Mouse (Mus musculus) CH12.LX (cell line): Measurements from ENCODE around the gene Evi2a. TPM values are rescaled to one million over a fixed set of nuclear protein-coding genes. Genes with fewer than 3 reads are reported as not detected.

Experiments
- DNase-seq: peaks from one replicate; pipeline ENCODE4 v3.0.0-alpha.2; 2013; ENCODE audit errors: extremely low read depth
- H3K27ac ChIP-seq: 2 replicates; pipeline ENCODE4 v1.5.1; 2012; ENCODE audit warnings: low read depth, mild to moderate bottlenecking, control low read depth, moderate library complexity; ENCODE audit not compliant: insufficient read depth
- H3K27me3 ChIP-seq: replicated peaks from 2 replicates; pipeline ENCODE3; 2012; ENCODE audit warnings: inconsistent platforms
- H3K36me3 ChIP-seq, 2 experiments: replicated peaks in 1 of 2; 2 replicates each; pipeline versions ENCODE3 to v1.6.1; 2012; ENCODE audit warnings: inconsistent platforms in 1 of 2, low read length in 1 of 2, mild to moderate bottlenecking in 1 of 2, mixed read lengths in 1 of 2, moderate library complexity in 1 of 2; ENCODE audit not compliant: control insufficient read depth in 1 of 2, insufficient read depth in 1 of 2
- H3K4me1 ChIP-seq, 2 experiments: 2 replicates each; pipeline ENCODE4 v1.6.1; 2012; ENCODE audit warnings: inconsistent platforms in 1 of 2, moderate library complexity in 1 of 2; ENCODE audit not compliant: insufficient read depth in 2 of 2, control insufficient read depth in 1 of 2
- H3K4me2 ChIP-seq: 2 replicates; pipeline ENCODE4 v1.6.1; 2012; ENCODE audit warnings: low read depth, mild to moderate bottlenecking, control low read depth; ENCODE audit not compliant: poor library complexity, insufficient read depth, severe bottlenecking
- H3K4me3 ChIP-seq, 3 experiments: fragments of 150-350 bp in 1 of 3; sonication (generic) in 1 of 3; replicated peaks in 1 of 3; 2 replicates each; pipeline versions ENCODE3 to v1.5.1; 2011 to 2012; ENCODE audit warnings: low read depth in 2 of 3, low read length in 2 of 3, mild to moderate bottlenecking in 2 of 3, moderate library complexity in 2 of 3, control low read depth in 1 of 3, improper control_type of control experiment in 1 of 3, inconsistent platforms in 1 of 3, mixed read lengths in 1 of 3; ENCODE audit not compliant: poor library complexity in 1 of 3
- H3K79me2 ChIP-seq: replicated peaks from 2 replicates; pipeline ENCODE4 v1.6.1; 2012; ENCODE audit warnings: mild to moderate bottlenecking, moderate library complexity; ENCODE audit not compliant: control insufficient read depth, poor library complexity, insufficient read depth, severe bottlenecking; ENCODE audit errors: extremely low read depth
- H3K9ac ChIP-seq: 2 replicates; pipeline ENCODE4 v1.6.1; 2012; ENCODE audit warnings: low read depth, mild to moderate bottlenecking, control low read depth, moderate library complexity; ENCODE audit not compliant: insufficient read depth
- H3K9me3 ChIP-seq: replicated peaks from 2 replicates; pipeline ENCODE3; 2012; ENCODE audit warnings: low read length, inconsistent platforms, mixed read lengths
- BHLHE40 ChIP-seq: IDR thresholded peaks from 2 replicates; pipeline ENCODE4 v1.6.1; 2011; ENCODE audit warnings: mild to moderate bottlenecking, low read depth, low read length, improper control_type of control experiment
- CHD1 ChIP-seq: IDR thresholded peaks from 2 replicates; pipeline ENCODE4 v1.6.1; 2012; ENCODE audit warnings: low read depth, low read length, improper control_type of control experiment, inconsistent platforms
- E2F4 ChIP-seq: IDR thresholded peaks from 2 replicates; pipeline ENCODE4 v1.6.1; 2011; ENCODE audit warnings: low read depth, low read length, improper control_type of control experiment; ENCODE audit not compliant: insufficient replicate concordance
- GABPA ChIP-seq: IDR thresholded peaks from 2 replicates; pipeline ENCODE4 v1.6.1; 2012; ENCODE audit warnings: low read depth, low read length, improper control_type of control experiment, inconsistent platforms; ENCODE audit not compliant: insufficient replicate concordance
- JUN ChIP-seq: IDR thresholded peaks from 2 replicates; pipeline ENCODE4 v1.6.1; 2011; ENCODE audit warnings: low read depth, mild to moderate bottlenecking, low read length, improper control_type of control experiment, moderate library complexity; ENCODE audit not compliant: insufficient read depth
- JUND ChIP-seq: conservative IDR thresholded peaks from 2 replicates; pipeline ENCODE4 v1.6.1; 2011; ENCODE audit warnings: low read depth, low read length, improper control_type of control experiment
- KAT2A ChIP-seq: IDR thresholded peaks from 2 replicates; pipeline ENCODE4 v1.6.1; 2012; ENCODE audit warnings: low read length, improper control_type of control experiment, inconsistent platforms; ENCODE audit not compliant: insufficient replicate concordance
- MAFK ChIP-seq: IDR thresholded peaks from 2 replicates; pipeline ENCODE4 v1.6.1; 2011; ENCODE audit warnings: low read length, improper control_type of control experiment; ENCODE audit not compliant: insufficient replicate concordance
- MAZ ChIP-seq: IDR thresholded peaks from 2 replicates; pipeline ENCODE4 v1.6.1; 2012; ENCODE audit warnings: low read depth, mild to moderate bottlenecking, inconsistent platforms, low read length, improper control_type of control experiment, moderate library complexity
- MEF2A ChIP-seq: IDR thresholded peaks from 2 replicates; pipeline ENCODE4 v1.6.1; 2014; ENCODE audit warnings: low read depth, mild to moderate bottlenecking, inconsistent platforms, low read length, improper control_type of control experiment, borderline replicate concordance
- MXI1 ChIP-seq: IDR thresholded peaks from 2 replicates; pipeline ENCODE4 v1.6.1; 2011; ENCODE audit warnings: mild to moderate bottlenecking, low read depth, low read length, improper control_type of control experiment
- MYC ChIP-seq: IDR thresholded peaks from 2 replicates; pipeline ENCODE4 v1.6.1; 2011; ENCODE audit warnings: low read depth, mild to moderate bottlenecking, improper control_type of control experiment, low read length
- NRF1 ChIP-seq: IDR thresholded peaks from 2 replicates; pipeline ENCODE4 v1.6.1; 2014; ENCODE audit warnings: low read depth, mild to moderate bottlenecking, inconsistent platforms, low read length, improper control_type of control experiment, moderate library complexity
- ZKSCAN1 ChIP-seq: IDR thresholded peaks from 2 replicates; pipeline ENCODE4 v1.6.1; 2012; ENCODE audit warnings: low read depth, inconsistent platforms, low read length, improper control_type of control experiment, borderline replicate concordance
- ZMIZ1 ChIP-seq: IDR thresholded peaks from 2 replicates; pipeline ENCODE4 v1.6.1; 2012; ENCODE audit warnings: low read depth, mild to moderate bottlenecking, inconsistent platforms, low read length, improper control_type of control experiment
- ZNF384 ChIP-seq: IDR thresholded peaks from 2 replicates; pipeline ENCODE4 v1.6.1; 2012; ENCODE audit warnings: low read depth, low read length, improper control_type of control experiment, inconsistent platforms
- dilution Hi-C: fragments of 300-500 bp; cut with MboI; formaldehyde crosslinking; loops from 2 replicates; pipeline ENCODE4 v1.14.3; 2020; ENCODE audit warnings: low sequenced_read_pairs; ENCODE audit not compliant: extremely low pct_unique_long_range_greater_than_20kb, extremely low pct_ligation_motif_present
- in situ Hi-C: fragments of 300-500 bp; cut with MboI; formaldehyde crosslinking; loops from 3 replicates; pipeline ENCODE4 v1.14.3; 2019; ENCODE audit warnings: low sequenced_read_pairs, low pct_ligation_motif_present, low pct_unique_long_range_greater_than_20kb, mixed read lengths
- polyA plus RNA-seq: library from polyadenylated mRNA; unstranded; fragments of >175 nt; gene quantifications from 2 replicates; pipeline ENCODE4 v1.2.1, GENCODE M21; 2012; ENCODE audit warnings: low read depth; ENCODE audit not compliant: insufficient read length
- total RNA-seq, 2 experiments: library from RNA; depleted of rRNA; stranded (reverse); fragments of 300-350 nt in 1 of 2; fragments of >200 nt in 1 of 2; gene quantifications; 2 replicates each; pipeline ENCODE4 v1.2.3; 2012 to 2014

Evi2a gene
- total and polyA plus RNA-seq, 3 experiments = 137 to 165 (median 140) TPM

GRCm38 (mm10) chr11:79519299-79519698 lies 11.1 kb downstream of the Evi2a start:
- Histone ChIP-seq H3K27me3 (no peaks in the 10 kb centered on the region), H3K36me3 (peaks cover 22 to 41% of the 10 kb centered on the region in 2 experiments), H3K9me3 (no peaks in the 10 kb centered on the region), H3K4me3 (peak overlapping the region in 2 of 3 experiments; percentile 0 to 41), H3K27ac (peak overlapping the region; percentile 69; the same call in 1 of the 2 replicates), H3K4me2 (peak overlapping the region; percentile 98), H3K9ac (peak overlapping the region; percentile 82), H3K79me2 (peaks cover 65% of the 10 kb centered on the region)
- in situ Hi-C loops = no loop called here
- dilution Hi-C loops = no loop called here
- TF ChIP-seq JUN = no peak
- TF ChIP-seq MXI1 = no peak
- TF ChIP-seq CHD1 = peak; percentile 10; the same call in 1 of the 2 replicates
- 0 out of 2 replicates have a peak, but pooled peaks have one; percentile 43 for TF ChIP-seq MYC
- TF ChIP-seq JUND = no peak
- TF ChIP-seq MEF2A = no peak
- TF ChIP-seq BHLHE40 = no peak
- TF ChIP-seq, all 38 proteins: peak for 2
- DNase-seq = no peak
- H3K4me1 ChIP-seq = peaks cover 17 to 57% of the 10 kb centered on the region in 2 experiments

DNA sequence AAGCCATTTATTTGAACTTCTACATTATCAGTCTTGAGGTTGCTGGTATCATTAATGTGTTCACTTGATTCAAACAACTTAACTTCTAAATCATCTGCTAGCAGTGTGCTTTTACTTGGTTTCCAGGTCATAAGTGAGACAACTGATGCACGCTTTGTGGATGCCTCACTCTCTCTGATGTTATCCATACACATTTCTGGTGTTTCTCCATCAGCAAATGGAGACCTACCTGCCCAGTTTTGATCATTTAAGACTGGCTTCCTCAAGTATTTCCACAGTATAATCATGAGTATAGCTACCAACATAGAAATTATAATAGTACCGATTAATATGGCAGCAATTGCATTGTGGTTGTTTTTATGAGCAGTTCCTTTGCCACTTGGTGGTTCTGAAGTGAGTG lies 14.6 kb downstream of the Evi2a start:
- dilution Hi-C loops (no loop called here), in situ Hi-C loops (no loop called here)
- DNase-seq = no peak
- peaks cover 52% of the 10 kb centered on the region for H3K79me2 ChIP-seq
- peaks cover 28 to 64% of the 10 kb centered on the region in 2 experiments for H3K36me3 ChIP-seq
- H3K4me3 ChIP-seq = no peak overlapping the region
- no peak overlapping the region for H3K27ac ChIP-seq
- no peak overlapping the region for H3K9ac ChIP-seq
- H3K4me1 ChIP-seq = peaks cover 13 to 52% of the 10 kb centered on the region in 2 experiments
- H3K4me2 ChIP-seq = no peak overlapping the region
- no peaks in the 10 kb centered on the region for H3K9me3 ChIP-seq
- no peaks in the 10 kb centered on the region for H3K27me3 ChIP-seq
- TF ChIP-seq MAZ (no peak), GABPA (no peak)
- TF ChIP-seq, all 38 proteins: peak for 0

DNA sequence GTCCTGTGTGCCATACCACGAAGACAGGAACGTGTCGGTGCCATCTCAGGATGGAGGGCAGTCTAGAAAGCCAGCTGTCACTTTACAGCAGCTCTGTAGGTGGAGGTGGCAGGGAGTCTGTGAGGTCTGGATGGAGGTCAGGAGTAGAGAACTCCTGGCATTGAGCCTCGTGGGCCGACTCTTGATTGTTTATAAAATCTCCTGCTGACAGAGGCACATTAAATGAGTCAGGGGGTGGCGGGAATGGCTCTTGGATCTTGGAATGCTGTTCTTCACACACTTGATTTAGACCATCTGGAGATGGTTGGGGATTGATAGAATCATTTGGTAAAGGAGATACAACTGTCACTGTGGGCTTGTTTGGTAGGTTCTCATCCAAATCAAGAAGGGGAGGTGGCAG lies 15.1 kb downstream of the Evi2a start:
- H3K36me3 ChIP-seq = peaks cover 28 to 64% of the 10 kb centered on the region in 2 experiments
- dilution Hi-C loops = no loop called here
- in situ Hi-C loops = no loop called here
- peaks cover 49% of the 10 kb centered on the region for H3K79me2 ChIP-seq
- DNase-seq = no peak
- H3K27me3 ChIP-seq = no peaks in the 10 kb centered on the region
- no peaks in the 10 kb centered on the region for H3K9me3 ChIP-seq
- no peak overlapping the region for H3K27ac ChIP-seq
- H3K4me3 ChIP-seq = no peak overlapping the region
- H3K4me1 ChIP-seq = peaks cover 11 to 54% of the 10 kb centered on the region in 2 experiments
- H3K4me2 ChIP-seq = no peak overlapping the region
- TF ChIP-seq NRF1 = no peak
- TF ChIP-seq ZKSCAN1 = no peak
- TF ChIP-seq JUND = no peak
- TF ChIP-seq ZMIZ1 = no peak
- no peak for TF ChIP-seq E2F4
- TF ChIP-seq ZNF384 = no peak
- TF ChIP-seq CHD1 = no peak
- TF ChIP-seq MAFK = no peak
- no peak for TF ChIP-seq KAT2A
- no peak overlapping the region for H3K9ac ChIP-seq
